Mouse (Mus musculus): ENCODE results near the gene Stk16.

DNA sequence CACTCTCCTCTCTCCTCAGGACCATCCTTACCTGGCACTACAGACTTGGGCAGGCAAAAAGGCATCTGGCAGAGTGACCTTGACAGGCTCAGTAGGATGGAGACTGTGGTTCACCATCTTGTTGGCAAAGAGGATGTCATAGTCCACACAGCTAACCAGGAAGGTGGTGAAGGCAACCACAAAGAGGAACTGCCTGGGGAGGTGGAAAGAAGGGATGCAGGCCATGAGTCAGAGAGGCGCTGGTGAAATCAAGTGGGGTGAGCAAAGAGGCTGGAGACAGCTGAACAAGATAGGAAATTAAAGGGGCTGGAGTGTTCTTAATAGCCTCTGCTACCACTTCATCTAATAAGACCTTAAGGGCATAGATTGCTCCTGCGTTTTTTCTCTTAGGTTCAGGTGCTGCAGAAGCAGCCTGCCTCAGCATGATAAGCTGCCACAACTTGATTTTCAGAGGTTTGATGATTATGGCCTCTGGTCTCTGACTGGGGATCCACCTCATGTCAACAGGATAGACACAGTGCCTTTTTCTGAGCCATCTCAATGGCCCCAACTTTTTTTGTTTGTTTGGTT is 22.6 kb upstream of the Stk16 start:
- TF ChIP-seq CTCF (IDR thresholded peaks at IDR 0.05; ENCODE audit: low read depth) (no peak), EP300 (IDR thresholded peaks at IDR 0.05; ENCODE audit: low read depth) (no peak)

Data from heart, postnatal 0 days (tissue).